Mouse (Mus musculus) heart, embryonic 13.5 days (tissue): Measurements from ENCODE around the gene Faap100. TPM values are rescaled to one million over a fixed set of nuclear protein-coding genes. Genes with fewer than 3 reads are reported as not detected.
A peak's percentile ranks its signal among the peaks of the same experiment; 100 is the strongest.
"Not testable (repeated sequence)": the region's sequence is repeated elsewhere in the genome, so short reads cannot be mapped to it uniquely, and the experiment has no call there.

Experiments
- ATAC-seq: fragments of 200-750 bp; cut with Nextera tagmentation; 2 replicates; pipeline ENCODE4 v1.8.0; 2017; ENCODE audit warnings: moderate TSS enrichment; ENCODE audit not compliant: insufficient number of reproducible peaks, low FRiP score, low TSS enrichment; ENCODE audit errors: extremely low read depth
- H3K27ac ChIP-seq: fragments of 300-500 bp; sonication (generic); replicated peaks from 2 replicates; pipeline ENCODE4 v1.5.1; 2015; ENCODE audit warnings: moderate library complexity, mild to moderate bottlenecking, inconsistent platforms
- H3K27me3 ChIP-seq: fragments of 300-500 bp; sonication (generic); replicated peaks from 2 replicates; pipeline ENCODE4 v1.6.1; 2015; ENCODE audit warnings: mild to moderate bottlenecking, inconsistent platforms
- H3K36me3 ChIP-seq: fragments of 300-500 bp; sonication (generic); 2 replicates; pipeline ENCODE4 v1.6.1; 2015; ENCODE audit warnings: mild to moderate bottlenecking, inconsistent platforms
- H3K4me1 ChIP-seq: fragments of 300-500 bp; sonication (generic); 2 replicates; pipeline ENCODE4 v1.6.1; 2015; ENCODE audit warnings: inconsistent platforms
- H3K4me2 ChIP-seq: fragments of 300-500 bp; sonication (generic); 2 replicates; pipeline ENCODE4 v1.6.1; 2015; ENCODE audit warnings: inconsistent platforms, mild to moderate bottlenecking, moderate library complexity
- H3K4me3 ChIP-seq: fragments of 300-500 bp; sonication (generic); 2 replicates; pipeline ENCODE4 v1.5.1; 2015; ENCODE audit warnings: moderate library complexity, mild to moderate bottlenecking, inconsistent platforms
- H3K9ac ChIP-seq: fragments of 300-500 bp; sonication (generic); 2 replicates; pipeline ENCODE4 v1.6.1; 2015; ENCODE audit warnings: inconsistent platforms, mild to moderate bottlenecking, moderate library complexity
- H3K9me3 ChIP-seq: fragments of 300-500 bp; sonication (generic); 2 replicates; pipeline ENCODE4 v1.6.1; 2016; ENCODE audit warnings: inconsistent platforms
- WGBS: fragments of 180-500 bp; shearing (Covaris S2); methylation state at CpG from one replicate; pipeline ENCODE4 v1.1.7; 2015; ENCODE audit warnings: mixed read lengths; 5-methylcytosine and 5-hydroxymethylcytosine counted together
- polyA plus RNA-seq: library from polyadenylated mRNA; unstranded; fragments of >200 nt; fragmentation: Nextera tagmentation; extraction: Ambion mirVana; gene quantifications from 2 replicates; pipeline ENCODE4 v1.2.1, GENCODE M21; 2015

Faap100 gene
- polyA plus RNA-seq, 1 experiment from 2014 or later, result 29.1 TPM

DNA sequence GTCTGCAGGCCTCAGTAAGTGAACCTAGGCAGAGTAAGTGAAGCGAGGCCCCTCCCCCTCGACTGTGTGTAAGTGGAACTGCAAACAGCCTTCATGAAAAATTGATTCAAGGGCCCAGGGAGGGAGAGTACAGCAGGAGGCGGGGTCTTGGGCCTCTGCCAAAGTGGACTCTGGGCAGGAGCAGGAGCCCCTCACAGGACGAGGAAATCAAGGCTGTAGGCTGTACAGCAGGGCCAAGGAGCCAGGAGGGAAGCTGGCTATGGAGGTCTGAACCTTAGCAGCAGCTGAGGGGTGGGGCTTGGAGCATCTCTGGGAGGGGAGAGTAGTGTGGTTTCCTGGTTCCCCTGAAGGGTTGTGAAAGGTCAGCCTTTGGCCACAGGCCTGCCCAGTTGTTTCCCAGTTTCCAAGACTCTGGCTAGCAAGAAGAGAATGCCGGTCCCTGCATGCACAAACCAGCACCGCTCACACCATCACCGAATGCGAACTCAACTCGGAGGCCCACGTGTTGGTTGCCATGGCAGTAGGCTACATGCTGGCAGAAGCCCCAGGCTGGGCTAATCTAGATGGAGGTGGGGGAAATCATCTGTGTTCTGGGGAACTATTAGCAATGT, 20.7 kb downstream of the Faap100 start:
- 22% methylated on average over 10 of the region's 10 CpGs for WGBS
- Histone ChIP-seq H3K9me3 (no peaks in the 10 kb centered on the region), H3K9ac (peak overlapping the region; percentile 69), H3K4me3 (0 out of 2 replicates have a peak overlapping the region, but pooled peaks have one; percentile 8), H3K36me3 (no peaks in the 10 kb centered on the region), H3K4me2 (peak overlapping the region; percentile 31; the same call in 1 of the 2 replicates), H3K27ac (peak overlapping the region; percentile 85), H3K27me3 (no peaks in the 10 kb centered on the region), H3K4me1 (peaks cover 76% of the 10 kb centered on the region)
- peak; percentile 26; the same call in 1 of the 2 replicates for ATAC-seq

DNA sequence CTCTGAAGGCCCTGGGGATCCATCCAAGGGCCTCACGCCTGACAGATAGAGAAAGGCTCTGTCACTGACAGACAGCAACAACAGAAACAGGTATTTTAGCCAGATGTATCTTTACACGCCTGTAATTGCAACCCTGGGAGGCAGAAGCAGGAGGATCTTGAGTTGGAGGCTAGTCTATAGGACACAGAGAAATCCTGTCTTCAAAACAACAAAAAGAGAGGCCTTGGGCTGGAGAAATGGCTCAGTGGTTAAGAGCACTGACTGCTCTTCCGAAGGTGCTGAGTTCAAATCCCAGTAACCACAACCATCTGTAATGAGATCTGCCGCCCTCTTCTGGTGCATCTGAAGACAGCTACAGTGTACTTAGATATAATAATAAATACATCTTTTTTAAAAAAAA, 21.7 kb downstream of the Faap100 start:
- H3K27ac ChIP-seq, result peak overlapping the region; percentile 9
- H3K4me2 ChIP-seq, result no peak overlapping the region
- peaks cover 85% of the 10 kb centered on the region for H3K4me1 ChIP-seq
- no peak overlapping the region for H3K9ac ChIP-seq
- no peak overlapping the region for H3K4me3 ChIP-seq
- H3K36me3 ChIP-seq, result 0 out of 2 replicates have a peak, but pooled peaks cover 1% of the 10 kb centered on the region
- WGBS, result 87% methylated on average over 4 of the region's 4 CpGs
- H3K27me3 ChIP-seq, result no peaks in the 10 kb centered on the region
- H3K9me3 ChIP-seq, result no peaks in the 10 kb centered on the region
- ATAC-seq, result no peak

DNA sequence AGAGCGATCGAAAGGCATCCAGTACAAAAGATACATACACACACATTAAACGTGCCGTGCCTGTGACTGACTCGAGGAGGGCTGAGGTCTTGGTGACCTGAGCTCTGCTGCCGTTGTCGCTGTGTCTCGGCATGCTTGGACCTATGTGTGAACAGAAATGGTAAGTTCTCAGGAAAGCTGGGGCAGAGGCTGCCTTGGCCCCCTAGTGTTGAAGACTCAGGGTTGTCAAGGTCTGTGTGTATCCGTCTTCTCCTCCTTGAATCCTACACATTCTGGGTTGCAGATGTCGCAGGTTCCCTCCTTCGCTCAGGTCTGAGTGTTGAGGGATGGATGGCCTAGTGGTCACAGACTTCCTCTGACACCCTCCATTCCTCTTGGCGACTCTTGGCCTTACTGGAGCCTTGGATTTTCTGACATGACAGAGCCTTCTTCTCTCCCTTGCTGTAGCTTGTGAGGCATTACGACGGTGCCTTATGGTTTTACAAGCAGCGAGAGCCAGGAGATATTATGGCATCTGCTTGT, 22.2 kb downstream of the Faap100 start:
- Histone ChIP-seq H3K4me3 (no peak overlapping the region), H3K4me1 (peaks cover 91% of the 10 kb centered on the region), H3K27me3 (no peaks in the 10 kb centered on the region), H3K4me2 (no peak overlapping the region), H3K27ac (peak overlapping the region; percentile 9; the same call in 1 of the 2 replicates), H3K9me3 (no peaks in the 10 kb centered on the region), H3K9ac (no peak overlapping the region; the same call in 1 of the 2 replicates), H3K36me3 (peaks cover 6% of the 10 kb centered on the region; the same call in 1 of the 2 replicates)
- no peak for ATAC-seq
- WGBS, result 77% methylated on average over 15 of the region's 15 CpGs

DNA sequence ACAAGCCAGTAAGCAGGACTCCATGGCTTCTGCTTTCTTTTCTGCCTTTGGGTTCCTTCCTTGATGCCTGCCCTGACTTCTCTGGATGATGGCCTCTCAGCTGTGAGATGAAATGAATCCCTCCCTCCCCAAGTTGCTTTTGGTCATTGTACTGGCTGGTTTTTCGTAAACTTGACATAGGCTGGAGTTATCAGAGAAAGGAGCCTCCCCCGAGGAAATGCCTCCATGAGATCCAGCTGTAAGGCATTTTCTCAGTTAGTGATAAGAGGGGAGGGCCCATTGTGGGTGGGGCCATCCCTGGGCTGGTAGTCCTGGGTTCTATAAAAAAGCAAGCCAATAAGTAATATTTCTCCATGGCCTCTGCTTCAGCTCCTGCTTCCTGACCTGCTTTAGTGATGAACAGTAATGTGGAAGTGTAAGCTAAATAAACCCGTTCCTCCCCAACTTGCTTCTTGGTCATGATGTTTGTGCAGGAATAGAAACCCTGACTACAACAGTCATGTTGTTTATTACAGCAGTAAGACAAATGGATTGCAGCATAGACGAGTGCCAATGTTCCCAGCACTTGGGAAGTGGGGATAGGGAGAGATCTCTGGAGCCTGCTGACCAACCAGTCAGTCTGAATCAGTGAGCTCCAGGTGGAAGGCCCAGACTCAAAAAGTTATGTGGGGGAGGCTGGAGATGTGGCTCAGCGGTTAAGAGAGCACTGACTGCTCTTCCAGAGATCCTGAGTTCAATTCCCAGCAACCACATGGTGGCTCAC, 23.1 kb downstream of the Faap100 start:
- H3K27me3 ChIP-seq, result no peaks in the 10 kb centered on the region
- peak overlapping the region; percentile 37; the same call in 1 of the 2 replicates for H3K9ac ChIP-seq
- H3K9me3 ChIP-seq, result no peaks in the 10 kb centered on the region
- WGBS, result 44% methylated on average over 5 of the region's 5 CpGs
- peak overlapping the region; percentile 32; the same call in 1 of the 2 replicates for H3K4me2 ChIP-seq
- peaks cover 9% of the 10 kb centered on the region; the same call in 1 of the 2 replicates for H3K36me3 ChIP-seq
- ATAC-seq, result no peak
- H3K27ac ChIP-seq, result peak overlapping the region; percentile 100
- H3K4me3 ChIP-seq, result no peak overlapping the region
- peaks cover 98% of the 10 kb centered on the region for H3K4me1 ChIP-seq

DNA sequence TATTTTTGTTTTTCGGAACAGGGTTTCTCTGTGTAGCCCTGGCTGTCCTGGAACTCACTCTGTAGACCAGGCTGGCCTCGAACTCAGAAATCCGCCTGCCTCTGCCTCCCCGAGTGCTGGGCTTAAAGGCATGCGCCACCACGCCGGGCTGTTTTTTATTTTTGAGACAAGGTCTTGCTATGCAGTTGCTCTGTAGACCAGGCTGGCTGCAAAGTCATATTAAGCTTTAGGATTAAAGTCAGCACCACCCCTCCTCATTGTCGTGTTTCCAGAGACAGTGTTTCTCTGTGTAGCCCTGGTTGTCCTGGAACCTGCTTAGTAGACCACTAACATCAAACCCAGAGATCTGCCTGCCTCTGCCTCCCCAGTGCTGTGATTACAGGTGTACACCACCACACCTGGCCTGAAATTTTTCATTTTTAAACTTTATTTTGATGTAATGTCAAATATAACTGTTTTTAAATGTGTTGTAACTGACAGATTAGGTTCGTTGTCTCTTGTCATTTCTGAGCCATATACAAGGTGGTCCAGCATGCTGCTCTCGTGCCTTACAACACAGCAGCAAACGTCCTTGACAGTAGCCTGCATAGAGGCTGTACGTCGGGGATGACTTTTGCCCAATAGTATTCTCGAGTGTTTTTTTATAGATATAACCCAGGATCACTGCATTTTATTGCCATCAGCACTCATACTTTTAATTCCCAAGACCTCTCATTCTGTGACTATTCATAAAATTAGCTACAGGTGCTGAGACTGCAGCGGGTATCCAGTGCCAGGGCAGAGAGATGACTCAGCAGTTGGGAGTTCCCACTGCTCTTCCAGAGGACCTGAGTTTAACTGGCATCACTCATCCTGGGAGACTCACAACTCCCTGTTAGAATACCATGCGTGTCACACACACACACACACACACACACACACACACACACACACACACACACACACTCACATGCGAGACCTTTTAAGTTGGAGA, 24.0 kb downstream of the Faap100 start:
- H3K4me3 ChIP-seq, result no peak overlapping the region
- peak overlapping the region; percentile 66 for H3K4me2 ChIP-seq
- 79% methylated on average over 17 of the region's 17 CpGs for WGBS

DNA sequence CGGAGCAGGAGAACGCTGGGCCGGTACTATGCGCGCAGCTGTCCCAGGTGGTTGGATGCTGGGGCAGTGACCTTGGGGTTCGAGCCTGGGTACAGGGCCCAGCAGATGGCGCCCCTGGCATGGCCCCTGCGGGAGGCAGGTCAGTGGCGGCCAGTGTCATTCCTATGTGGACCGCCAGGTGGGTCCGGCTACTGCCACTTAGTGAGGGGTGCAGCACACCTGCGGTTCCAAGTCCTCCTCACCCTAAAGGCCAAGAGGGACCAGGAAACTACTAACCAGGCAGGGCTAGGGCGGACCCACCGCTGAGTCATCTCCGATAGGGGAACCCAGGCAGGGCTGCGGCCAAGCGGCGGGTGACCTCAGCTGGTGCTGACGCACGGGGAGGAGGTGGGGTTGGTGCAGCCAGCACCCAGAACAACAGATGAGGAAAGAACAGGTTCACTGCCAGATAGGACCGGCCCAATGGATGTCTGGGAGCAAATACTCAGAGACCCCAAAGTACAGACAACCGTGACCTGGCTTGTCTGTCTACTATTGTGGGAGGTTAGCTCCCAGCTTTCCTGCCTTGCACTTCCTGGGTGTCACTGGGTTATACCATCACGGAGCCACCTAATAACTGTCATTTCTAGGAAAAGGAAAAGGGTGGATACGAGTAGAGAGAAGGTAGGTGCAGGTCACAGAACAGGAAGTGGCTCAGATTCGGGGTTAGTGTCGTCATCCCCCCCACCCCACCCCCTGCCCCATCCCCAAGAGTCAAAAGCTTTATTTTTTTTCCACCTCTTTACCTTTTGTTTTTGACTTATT, 24.9 kb downstream of the Faap100 start:
- H3K4me2 ChIP-seq, result peak overlapping the region; percentile 66
- H3K9ac ChIP-seq, result peak overlapping the region; percentile 76
- peaks cover 85% of the 10 kb centered on the region for H3K4me1 ChIP-seq
- H3K4me3 ChIP-seq, result peak overlapping the region; percentile 37
- WGBS, result 16% methylated on average over 26 of the region's 26 CpGs
- no peaks in the 10 kb centered on the region for H3K9me3 ChIP-seq
- H3K36me3 ChIP-seq, result peaks cover 9% of the 10 kb centered on the region; the same call in 1 of the 2 replicates
- peak; percentile 65 for ATAC-seq
- no peaks in the 10 kb centered on the region for H3K27me3 ChIP-seq
- peak overlapping the region; percentile 100 for H3K27ac ChIP-seq

More for the DNA sequence above, 24.0 kb downstream of the Faap100 start:
- H3K9me3 ChIP-seq, result no peaks in the 10 kb centered on the region
- H3K4me1 ChIP-seq, result peaks cover 89% of the 10 kb centered on the region
- peak overlapping the region; percentile 37 for H3K9ac ChIP-seq
- ATAC-seq, result no peak
- H3K27me3 ChIP-seq, result no peaks in the 10 kb centered on the region
- peak overlapping the region; percentile 100 for H3K27ac ChIP-seq
- peaks cover 9% of the 10 kb centered on the region; the same call in 1 of the 2 replicates for H3K36me3 ChIP-seq

DNA sequence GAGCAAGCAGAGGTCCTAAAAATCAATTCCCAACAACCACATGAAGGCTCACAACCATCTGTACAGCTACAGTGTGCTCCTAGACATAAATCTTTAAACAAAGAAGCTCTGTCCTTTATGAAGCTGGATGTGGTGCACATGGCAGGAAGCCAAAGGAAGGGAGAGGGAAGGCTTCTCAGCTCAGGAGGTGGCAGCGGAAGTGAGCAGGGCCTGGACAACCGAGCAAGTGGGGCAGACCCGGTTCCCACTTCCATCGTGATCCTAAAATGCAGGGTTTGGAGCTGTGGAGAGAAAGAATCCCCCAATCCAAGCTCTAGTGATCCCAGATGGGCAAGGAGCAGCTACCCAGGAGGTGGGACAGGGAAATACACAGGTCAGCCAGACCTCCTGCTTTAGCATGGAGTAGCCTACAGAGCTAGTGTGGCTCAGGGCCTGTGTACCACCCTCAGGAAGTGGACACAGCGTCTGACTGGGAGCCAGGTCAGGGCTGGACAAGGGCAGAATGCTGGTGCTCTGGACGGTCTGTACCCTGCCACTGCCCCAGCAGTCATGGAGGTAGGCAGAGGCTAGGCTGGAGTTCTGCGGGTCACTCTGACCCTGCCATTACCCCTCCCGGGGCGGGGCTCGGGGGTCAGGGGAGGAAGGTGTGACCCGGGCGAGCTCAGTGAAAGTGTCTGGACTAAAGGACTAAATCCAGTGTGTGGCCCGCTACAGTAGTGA, 25.8 kb downstream of the Faap100 start:
- Histone ChIP-seq H3K9ac (peak overlapping the region; percentile 76), H3K4me2 (peak overlapping the region; percentile 66), H3K4me1 (peaks cover 75% of the 10 kb centered on the region), H3K27me3 (no peaks in the 10 kb centered on the region), H3K36me3 (peaks cover 9% of the 10 kb centered on the region; the same call in 1 of the 2 replicates), H3K27ac (peak overlapping the region; percentile 100), H3K9me3 (no peaks in the 10 kb centered on the region), H3K4me3 (0 out of 2 replicates have a peak overlapping the region, but pooled peaks have one; percentile 37)
- ATAC-seq, result no peak
- WGBS, result 58% methylated on average over 13 of the region's 13 CpGs

DNA sequence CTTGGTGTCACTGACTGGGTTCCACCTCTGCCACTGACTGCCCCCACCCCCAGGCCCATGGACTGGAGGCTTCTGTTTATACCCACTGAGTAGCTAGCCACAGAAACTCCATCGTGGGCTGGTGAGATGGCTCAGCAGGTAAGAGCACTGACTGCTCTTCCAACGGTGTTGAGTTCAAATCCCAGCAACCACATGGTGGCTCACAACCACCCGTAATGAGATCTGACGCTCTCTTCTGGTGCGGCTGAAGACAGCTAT, 26.5 kb downstream of the Faap100 start:
- H3K4me1 ChIP-seq, result peaks cover 68% of the 10 kb centered on the region
- WGBS, result 90% methylated on average over 5 of the region's 5 CpGs
- peaks cover 13% of the 10 kb centered on the region for H3K36me3 ChIP-seq
- not testable (repeated sequence) for H3K4me3 ChIP-seq, H3K9me3 ChIP-seq, ATAC-seq, H3K27me3 ChIP-seq, H3K4me2 ChIP-seq
- peak overlapping the region; percentile 100 for H3K9ac ChIP-seq
- peak overlapping the region; percentile 100 for H3K27ac ChIP-seq

DNA sequence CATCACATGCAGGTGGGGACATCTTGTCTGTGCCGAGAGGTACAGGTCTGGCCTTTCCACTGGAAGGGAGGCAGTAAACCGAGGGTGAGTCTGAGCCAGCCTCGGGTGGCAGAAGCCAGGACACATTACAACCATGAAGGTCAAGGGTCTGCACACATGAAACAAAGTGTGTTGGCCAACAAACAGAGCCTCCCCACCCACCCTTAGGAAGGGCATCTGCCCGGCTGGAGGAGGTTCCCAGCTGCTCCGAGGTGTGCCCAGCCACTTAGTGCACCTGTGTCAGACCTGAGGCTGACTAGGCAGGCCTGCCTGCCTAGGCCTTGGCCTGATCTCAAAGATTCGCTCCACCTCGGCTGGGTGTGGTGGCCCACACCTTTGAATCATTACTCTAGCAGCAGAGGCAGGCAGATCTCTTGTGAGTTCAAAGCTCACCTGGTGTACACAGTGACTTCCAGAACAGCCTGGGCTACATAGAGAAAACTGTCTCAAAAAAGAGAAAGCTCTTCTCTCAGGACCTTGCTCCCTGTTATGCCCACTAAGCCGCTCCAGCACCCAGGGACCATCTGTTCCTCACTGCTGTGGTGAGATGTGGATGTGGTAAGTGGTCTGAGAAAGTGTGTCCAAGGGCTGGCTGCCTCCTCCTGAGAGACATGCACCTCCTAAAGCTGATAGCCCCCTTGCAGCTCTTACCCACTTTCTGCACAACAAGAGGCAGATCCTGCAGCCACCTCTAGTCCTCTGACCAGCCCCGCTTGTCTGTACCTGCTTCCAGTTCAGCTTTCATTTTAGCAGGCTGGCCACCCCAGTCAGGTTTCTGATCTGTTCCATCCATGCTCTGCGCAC, 27.1 kb downstream of the Faap100 start:
- no peaks in the 10 kb centered on the region for H3K27me3 ChIP-seq
- no peak for ATAC-seq
- H3K36me3 ChIP-seq, result peaks cover 17% of the 10 kb centered on the region
- H3K4me2 ChIP-seq, result peak overlapping the region; percentile 96
- peak overlapping the region; percentile 100 for H3K4me3 ChIP-seq
- H3K9me3 ChIP-seq, result no peaks in the 10 kb centered on the region
- H3K4me1 ChIP-seq, result peaks cover 62% of the 10 kb centered on the region
- WGBS, result 78% methylated on average over 10 of the region's 10 CpGs
- H3K27ac ChIP-seq, result peak overlapping the region; percentile 100
- peak overlapping the region; percentile 100 for H3K9ac ChIP-seq
